Mouse (Mus musculus) thymus, postnatal 0 days (tissue): Measurements from ENCODE around the gene Spem2. TPM values are rescaled to one million over a fixed set of nuclear protein-coding genes. Genes with fewer than 3 reads are reported as not detected.

Source experiments
- DNase-seq: peaks from one replicate; pipeline ENCODE4 v3.0.0-alpha.2; 2015; ENCODE audit warnings: low spot score
- polyA plus RNA-seq: library from polyadenylated mRNA; unstranded; fragments of >200 nt; fragmentation: Nextera tagmentation; extraction: Ambion mirVana; gene quantifications from 2 replicates; pipeline ENCODE4 v1.2.1, GENCODE M21; 2015

The Spem2 gene
- polyA plus RNA-seq, 1 experiment from 2014 or later = not detected

GRCm38 (mm10) chr11:69835966-69836335 lies 17.7 kb upstream of the Spem2 start:
- DNase-seq = no peak

- DNase-seq = no peak
Observed at GRCm38 (mm10) chr11:69835326-69835965, 17.2 kb upstream of the Spem2 start.

- DNase-seq = peak; percentile 65
Observed at GRCm38 (mm10) chr11:69834001-69834549, 15.8 kb upstream of the Spem2 start.

GRCm38 (mm10) chr11:69833554-69833953 lies 15.3 kb upstream of the Spem2 start:
- DNase-seq = no peak

DNA sequence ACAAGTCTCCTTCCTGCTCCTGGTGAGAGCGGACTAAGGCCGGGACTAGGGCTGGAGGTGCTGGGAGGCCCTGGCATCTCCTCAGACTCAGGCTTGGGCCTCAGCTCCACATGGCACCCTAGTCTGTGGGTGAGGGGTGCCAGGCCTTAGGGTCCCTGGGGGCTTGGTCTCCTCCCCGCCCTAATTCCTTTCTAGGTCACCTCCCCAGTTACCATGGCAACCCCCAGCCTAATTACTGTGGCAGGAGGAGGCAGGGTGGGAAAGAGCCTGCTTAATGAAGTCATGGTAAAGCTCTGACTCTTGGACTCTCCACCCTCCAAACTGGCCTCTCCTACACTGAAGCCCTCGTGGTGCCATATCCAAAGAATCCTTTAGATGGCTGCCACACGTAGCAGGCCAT lies 10.6 kb upstream of the Spem2 start:
- DNase-seq = no peak

GRCm38 (mm10) chr11:69823456-69823855 lies 5.2 kb upstream of the Spem2 start:
- DNase-seq = no peak

DNA sequence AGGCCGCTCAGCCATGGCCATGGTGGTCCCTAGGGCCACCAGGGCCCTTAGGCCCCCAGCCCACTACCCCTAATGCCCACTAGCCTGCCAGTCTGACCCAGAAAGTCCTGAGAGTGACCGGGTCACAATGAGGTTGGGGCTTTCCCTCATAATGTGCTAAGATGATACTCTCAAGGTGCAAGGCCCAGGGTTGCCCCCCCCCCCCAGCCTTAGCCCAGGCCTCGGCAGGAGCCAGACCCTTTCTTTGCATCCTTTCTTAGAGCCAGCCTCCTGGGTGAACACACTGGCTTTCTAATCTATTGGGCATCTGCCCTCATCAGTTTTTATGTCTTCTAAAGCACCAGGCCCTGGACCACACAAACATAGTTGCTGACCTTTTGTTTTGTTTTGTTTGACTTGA lies 3.8 kb upstream of the Spem2 start, which contains the start of gene Spem1:
Gene Spem1 (minus strand): TSS at position 101 of the 400 bp plus-strand sequence.
- no peak for DNase-seq

GRCm38 (mm10) chr11:69818871-69819270 lies 606 bp upstream of the Spem2 start:
- DNase-seq = no peak

GRCm38 (mm10) chr11:69816520-69816919 lies 1.7 kb downstream of the Spem2 start:
- DNase-seq = no peak

DNA sequence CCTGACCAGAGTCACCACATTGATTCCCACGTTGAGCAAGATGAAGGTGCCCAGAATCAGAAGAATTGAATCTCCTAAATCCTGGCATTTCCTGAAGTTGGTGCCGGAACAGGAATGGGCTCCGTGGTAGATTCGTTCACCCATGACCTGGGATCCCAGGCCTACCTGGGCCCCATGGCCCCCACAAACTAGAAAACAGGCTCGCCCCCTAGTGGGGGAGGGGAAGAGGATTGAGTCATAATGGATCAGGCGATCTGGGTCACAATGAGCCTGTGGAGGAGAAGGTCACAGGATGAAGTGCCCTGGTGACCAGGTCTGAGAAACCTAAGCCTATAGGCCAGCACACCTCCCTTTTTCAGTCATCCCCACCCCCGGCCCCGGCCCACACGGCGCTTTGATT lies 3.1 kb downstream of the Spem2 start, which contains the start of gene Gm39566:
Gene Gm39566 (minus strand): TSS at position 144 of the 400 bp plus-strand sequence.
- DNase-seq = no peak

DNA sequence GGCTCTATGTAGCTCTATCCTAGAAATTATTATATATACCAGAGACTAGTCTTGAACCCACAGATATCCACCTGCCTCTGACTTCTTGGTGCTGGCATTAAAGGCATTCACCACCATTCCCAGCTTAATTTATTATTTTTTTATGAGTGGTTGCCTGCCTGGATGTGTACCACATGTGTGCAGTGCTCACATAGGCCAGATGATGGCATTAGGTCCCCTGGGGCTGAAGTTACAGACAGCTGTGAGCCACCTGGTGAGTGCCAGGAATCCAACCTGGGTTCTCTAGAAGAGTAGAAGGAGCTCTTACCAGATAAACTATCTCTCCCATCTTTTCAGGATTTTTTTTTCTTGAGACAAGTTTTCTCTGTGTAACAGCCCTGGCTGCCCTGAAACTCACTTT lies 8.0 kb downstream of the Spem2 start:
- DNase-seq = no peak

DNA sequence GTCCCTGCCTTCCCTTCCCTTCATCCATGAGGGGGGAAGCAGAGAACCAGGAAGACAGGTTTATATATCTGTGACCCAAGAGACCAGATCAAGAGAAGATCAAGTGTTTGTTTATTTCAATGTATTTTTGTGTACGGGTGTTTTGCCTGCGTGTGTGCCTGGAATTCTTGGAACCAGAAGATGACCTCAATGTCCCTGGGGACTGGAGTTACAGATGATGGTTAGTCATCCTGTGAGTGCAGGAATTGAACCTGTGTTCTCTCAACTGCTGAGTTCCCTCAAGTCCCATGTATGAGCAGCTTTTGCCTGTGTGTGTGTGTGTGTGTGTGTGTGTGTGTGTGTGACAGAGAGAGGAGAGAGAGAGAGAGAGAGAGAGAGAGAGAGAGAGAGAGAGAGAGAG lies 10.6 kb downstream of the Spem2 start:
- no peak for DNase-seq

GRCm38 (mm10) chr11:69806378-69806777 lies 11.9 kb downstream of the Spem2 start:
- no peak for DNase-seq

DNA sequence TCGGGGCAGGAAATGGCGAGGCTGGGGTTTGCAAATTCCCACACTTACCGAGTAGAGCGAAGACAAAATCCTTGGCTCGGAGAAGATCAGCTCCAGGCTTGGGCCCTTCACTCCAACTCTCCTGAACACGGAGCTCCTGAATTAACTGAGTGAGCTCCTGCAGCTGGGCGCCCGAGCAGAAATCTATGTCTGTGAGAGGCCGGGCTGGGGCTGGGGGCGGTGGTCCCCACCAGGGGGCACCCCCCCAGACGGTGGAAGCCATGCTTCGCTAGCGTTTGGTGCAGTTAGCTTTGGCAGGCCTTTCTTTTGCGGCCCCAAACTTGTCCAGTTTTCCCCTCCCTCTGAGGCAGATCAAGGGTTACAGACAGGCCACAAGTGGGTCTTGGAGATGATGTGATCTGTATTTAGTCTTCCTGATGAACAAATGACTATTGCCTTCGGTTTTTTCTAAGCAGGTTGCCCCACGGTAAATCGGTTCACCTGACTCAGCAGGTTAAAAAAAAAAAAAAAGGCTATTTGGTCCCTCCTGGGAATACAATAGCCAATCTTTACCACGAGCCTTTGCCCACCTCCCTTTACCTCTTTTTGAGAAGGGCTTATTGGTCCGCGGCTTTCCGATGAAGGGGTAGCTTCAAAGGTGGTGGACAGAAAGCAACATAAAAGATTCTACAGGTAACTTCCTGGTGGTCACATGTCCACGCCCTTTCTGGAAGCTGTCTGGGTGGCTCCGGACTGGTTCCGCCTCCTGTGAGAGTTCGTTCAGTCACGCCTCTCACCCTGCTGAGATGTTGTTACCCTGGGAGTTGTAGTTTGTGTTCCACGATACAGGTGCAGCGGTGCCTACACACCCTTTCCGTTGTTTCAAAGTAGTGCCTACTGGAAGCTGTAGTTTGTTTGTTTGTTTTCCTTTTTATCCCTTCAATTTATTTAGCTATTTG lies 13.0 kb downstream of the Spem2 start, which contains the start of gene Tmem102:
Gene Tmem102 (minus strand): TSS at position 653 of the 938 bp plus-strand sequence.
- peak; percentile 3 for DNase-seq

DNA sequence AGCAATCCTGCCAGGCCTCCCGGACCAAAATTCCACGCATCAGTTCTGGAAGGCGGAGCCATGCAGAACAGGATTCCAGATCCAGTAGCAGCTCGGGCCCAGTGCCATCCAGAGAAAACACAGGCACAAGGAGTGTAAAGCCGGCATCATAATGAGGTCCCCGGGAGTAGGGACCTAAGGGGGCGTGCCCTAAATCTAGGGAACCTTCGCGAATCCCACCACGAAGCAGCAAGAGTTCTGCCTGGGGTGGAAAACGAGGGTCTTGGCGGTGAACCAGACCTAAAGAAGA lies 13.7 kb downstream of the Spem2 start:
- peak; percentile 1 for DNase-seq

GRCm38 (mm10) chr11:69803786-69804651 lies 14.2 kb downstream of the Spem2 start:
- DNase-seq = peak; percentile 80

DNA sequence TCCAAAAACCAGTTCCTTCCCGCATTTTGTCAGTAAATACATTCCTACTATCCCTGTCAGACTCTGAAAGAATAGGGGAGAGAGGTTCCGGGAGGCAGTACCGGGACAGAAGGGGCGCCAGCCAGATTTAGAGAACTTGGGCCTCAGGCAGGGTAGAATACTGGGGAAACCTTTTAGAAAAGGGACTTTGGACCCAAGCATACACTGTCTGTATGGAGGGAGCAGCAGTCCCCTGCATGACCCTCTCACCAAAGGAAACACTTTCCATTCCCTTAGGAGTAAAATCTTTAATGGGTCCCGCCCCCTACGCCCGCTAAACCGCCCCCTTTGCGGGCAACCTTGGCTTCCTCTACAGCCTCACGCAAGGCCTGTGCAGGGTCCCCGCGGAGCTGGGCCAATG lies 14.9 kb downstream of the Spem2 start:
- no peak for DNase-seq

DNA sequence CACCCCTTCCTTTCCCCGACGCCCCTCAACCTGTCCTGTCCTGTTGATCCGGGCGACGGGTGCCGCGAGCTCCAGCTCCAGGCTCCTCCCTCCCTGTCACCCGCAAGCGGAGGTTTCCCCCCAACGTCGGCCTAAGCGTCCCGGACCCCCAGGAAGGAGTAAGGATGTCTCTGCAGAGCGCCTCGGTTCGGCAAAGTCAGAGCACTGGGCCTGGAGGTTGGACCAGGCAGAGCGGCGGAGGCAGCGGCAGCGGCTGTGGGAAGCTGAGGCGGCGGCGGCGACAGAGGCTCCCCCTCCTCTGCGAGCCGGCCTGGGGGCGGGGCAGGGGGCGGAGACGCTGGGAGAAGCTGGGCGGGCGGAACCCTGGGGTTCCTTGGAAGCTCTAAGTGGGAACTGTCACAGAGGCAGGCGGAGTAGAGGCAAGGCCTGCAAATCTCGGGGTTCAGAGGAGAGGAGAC lies 15.6 kb downstream of the Spem2 start:
- peak; percentile 66 for DNase-seq

- DNase-seq = no peak
Observed at GRCm38 (mm10) chr11:69801379-69801977, 16.8 kb downstream of the Spem2 start, which contains the start of gene Fgf11. Fgf11 (minus strand) TSS chr11:69801857.

- DNase-seq = peak; percentile 26
Observed at GRCm38 (mm10) chr11:69800392-69801197, 17.7 kb downstream of the Spem2 start.
